ENCODE assay signal across 10 mouse cellular contexts in the genomic region with DNA sequence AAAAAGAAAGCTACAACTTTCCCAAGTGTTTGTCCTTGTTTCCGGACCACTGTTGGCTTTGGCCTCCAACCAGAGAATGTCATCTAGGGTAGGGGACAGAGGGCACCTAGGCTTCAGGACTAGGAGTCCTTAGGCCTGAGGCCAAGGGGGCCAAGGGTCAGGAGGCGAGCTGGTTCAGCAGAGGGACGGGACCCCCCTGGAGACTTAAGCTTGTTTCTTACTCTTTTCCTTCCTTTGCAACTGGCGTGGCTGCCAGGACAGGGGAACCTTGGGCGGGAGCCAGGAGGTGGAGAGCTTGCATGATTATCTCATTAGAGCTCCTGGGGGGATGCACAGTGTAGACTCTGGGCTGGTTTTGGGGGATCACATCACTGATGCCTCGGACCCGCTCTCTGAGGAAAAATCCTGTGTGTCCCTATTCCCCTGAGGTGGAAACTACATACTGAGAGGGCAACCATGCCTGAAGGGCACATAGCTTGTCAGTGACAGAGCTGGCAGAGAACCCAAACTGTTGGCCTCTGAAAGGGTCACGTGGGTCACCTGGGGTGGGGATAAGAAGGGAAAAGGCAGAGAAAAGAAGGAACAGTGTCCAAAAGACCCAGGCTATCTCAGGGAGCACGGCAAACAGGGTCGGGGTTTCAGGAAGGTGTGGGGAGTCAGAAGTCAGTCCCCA. TPM values are rescaled to one million over a fixed set of nuclear protein-coding genes. Genes with fewer than 3 reads are reported as not detected.
DNase-seq lines count a peak whose midpoint lies in the region; ATAC-seq lines count a peak whose summit lies in the region.
"Had no signal": no experiment of that assay in that cellular context is flagged by ENCODE, and none has a peak within 500 bp of the region (broad histone marks: within the 10 kb centered on the region; RNA-seq: fewer than 3 reads in every experiment).

No protein-coding gene starts in this region.

- H3K27me3 ChIP-seq in midbrain, embryonic 14.5 days (ENCODE audit: control insufficient read depth, insufficient read depth, low read length), result no peaks in the 10 kb centered on the region
- H3K27me3 ChIP-seq in midbrain, embryonic 11.5 days (ENCODE audit: control insufficient read depth, insufficient read depth, low read length), result no peaks in the 10 kb centered on the region
- H3K27me3 ChIP-seq: neural tube, embryonic 12.5 days had no signal

- H3K4me3 ChIP-seq in midbrain, embryonic 14.5 days (replicated peaks; ENCODE audit: low read depth, low read length), result no peak overlapping the region
- H3K4me3 ChIP-seq in midbrain, embryonic 11.5 days (ENCODE audit: low read depth, low read length), result no peak overlapping the region
- H3K4me3 ChIP-seq: neural tube, embryonic 12.5 days had no signal

- DNase-seq in midbrain, embryonic 14.5 days, result peak; percentile 38
- DNase-seq in midbrain, embryonic 11.5 days (ENCODE audit: low spot score, missing footprints), result no peak
- DNase-seq in cerebellum, postnatal 25 days, result peak; percentile 72 to 81
- peak; percentile 76 for DNase-seq in heart, postnatal 25 days (ENCODE audit: low spot score)
- DNase-seq in lung, postnatal 14 days, result peak; percentile 37
- DNase-seq in spleen, postnatal 36 days (ENCODE audit: low spot score in 2 of 2), result no peak
- no peak for DNase-seq in retina, postnatal 1 day
- DNase-seq in adipocyte (ENCODE audit: low spot score), result no peak

- H3K9me3 ChIP-seq in midbrain, embryonic 14.5 days (ENCODE audit: control insufficient read depth, low read length), result no peaks in the 10 kb centered on the region
- no peaks in the 10 kb centered on the region for H3K9me3 ChIP-seq in midbrain, embryonic 11.5 days (ENCODE audit: control insufficient read depth, low read length)
- H3K9me3 ChIP-seq: G1E; neural tube, embryonic 12.5 days had no signal

- no peaks in the 10 kb centered on the region for H3K4me1 ChIP-seq in midbrain, embryonic 14.5 days (ENCODE audit: control insufficient read depth, insufficient read depth, low read length)
- no peaks in the 10 kb centered on the region; the same call in 1 of the 2 replicates for H3K4me1 ChIP-seq in midbrain, embryonic 11.5 days (ENCODE audit: control insufficient read depth, insufficient read depth, low read length)

- no peak overlapping the region for H3K9ac ChIP-seq in midbrain, embryonic 14.5 days (replicated peaks; ENCODE audit: low read length)
- no peak overlapping the region for H3K9ac ChIP-seq in midbrain, embryonic 11.5 days (ENCODE audit: low read length)
- H3K9ac ChIP-seq: neural tube, embryonic 12.5 days had no signal

- H3K4me2 ChIP-seq in midbrain, embryonic 14.5 days (ENCODE audit: low read length), result no peak overlapping the region
- no peak overlapping the region for H3K4me2 ChIP-seq in midbrain, embryonic 11.5 days
- H3K4me2 ChIP-seq: neural tube, embryonic 12.5 days had no signal

- H3K36me3 ChIP-seq in midbrain, embryonic 14.5 days (ENCODE audit: control insufficient read depth, insufficient read depth, low read length), result no peaks in the 10 kb centered on the region
- H3K36me3 ChIP-seq in midbrain, embryonic 11.5 days (ENCODE audit: control insufficient read depth, insufficient read depth, low read length), result no peaks in the 10 kb centered on the region
- H3K36me3 ChIP-seq: neural tube, embryonic 12.5 days had no signal

- no peak overlapping the region for H3K27ac ChIP-seq in midbrain, embryonic 14.5 days (replicated peaks; ENCODE audit: low read depth, low read length)
- H3K27ac ChIP-seq in midbrain, embryonic 11.5 days (ENCODE audit: low read depth, low read length), result no peak overlapping the region
- H3K27ac ChIP-seq: neural tube, embryonic 12.5 days had no signal

- 53% methylated on average over 10 of the region's 10 CpGs for WGBS in midbrain, embryonic 14.5 days
- WGBS in midbrain, embryonic 11.5 days, result 58% methylated on average over 10 of the region's 10 CpGs

- ATAC-seq in midbrain, embryonic 14.5 days (ENCODE audit: low FRiP score, low TSS enrichment), result no peak
- no peak for ATAC-seq in midbrain, embryonic 11.5 days (ENCODE audit: low FRiP score)

- intact Hi-C loops in heart, postnatal 25 days (cut with DNase I), result no loop called here

RNA-seq across cellular contexts. Expression of gene Gm10300, which starts 8.3 kb away (rescaled TPM):
- polyA plus RNA-seq in midbrain, embryonic 14.5 days (2014; fragmentation: Nextera tagmentation; extraction: Ambion mirVana), result not detected in 2 replicates
- 0.07 TPM in 1 of 2 replicates, not detected in the other for polyA plus RNA-seq in midbrain, embryonic 11.5 days (2014; fragmentation: Nextera tagmentation; extraction: Ambion mirVana)
- total RNA-seq in heart, postnatal 25 days (2021), result under 1 TPM in 1 of 2 experiments, not detected in 1; 0.17 TPM
- polyA plus RNA-seq: neural tube, embryonic 12.5 days had no signal

RNA-seq across cellular contexts. Expression of gene Epb41, which starts 8.9 kb away (rescaled TPM):
- polyA plus RNA-seq in midbrain, embryonic 14.5 days (2014; fragmentation: Nextera tagmentation; extraction: Ambion mirVana), result 88.3 and 116 TPM in 2 replicates
- 210 and 230 TPM in 2 replicates for polyA plus RNA-seq in midbrain, embryonic 11.5 days (2014; fragmentation: Nextera tagmentation; extraction: Ambion mirVana)
- total RNA-seq in heart, postnatal 25 days (2021), result 100 to 1,000 TPM; 144 to 184 TPM

Comparison
In these comparisons a context has a peak if more than half of its experiments do, and no peak if none do; other contexts are left out.
1. DNase-seq: peak in midbrain, embryonic 14.5 days (single experiment), cerebellum, postnatal 25 days (2 of 2), heart, postnatal 25 days (single experiment) and lung, postnatal 14 days (single experiment); none in midbrain, embryonic 11.5 days (single experiment), spleen, postnatal 36 days (0 of 2), retina, postnatal 1 day (single experiment) and adipocyte (single experiment).